Mouse (Mus musculus) stomach, postnatal 0 days (tissue): Measurements from ENCODE around the gene Tprgl.

Source experiments
- CTCF ChIP-seq: IDR thresholded peaks from 2 replicates; pipeline ENCODE4 v1.5.1; 2016; ENCODE audit warnings: antibody characterized with exemption, low read depth, mild to moderate bottlenecking, moderate library complexity
- EP300 ChIP-seq: optimal IDR thresholded peaks from 2 replicates; pipeline ENCODE3; 2016; ENCODE audit warnings: antibody characterized with exemption

GRCm38 (mm10) chr4:154201511-154201910, 41.0 kb upstream of the Tprgl start:
- TF ChIP-seq CTCF (no peak), EP300 (no peak)
